Mouse (Mus musculus): ENCODE measurements at regions not wholly inside any gene's neighbourhood (a gene's known extent, or its start where the extent isn't known, plus 50 kb on each side); places are given as distances from the start of the nearest gene placed in this dataset.

DNA sequence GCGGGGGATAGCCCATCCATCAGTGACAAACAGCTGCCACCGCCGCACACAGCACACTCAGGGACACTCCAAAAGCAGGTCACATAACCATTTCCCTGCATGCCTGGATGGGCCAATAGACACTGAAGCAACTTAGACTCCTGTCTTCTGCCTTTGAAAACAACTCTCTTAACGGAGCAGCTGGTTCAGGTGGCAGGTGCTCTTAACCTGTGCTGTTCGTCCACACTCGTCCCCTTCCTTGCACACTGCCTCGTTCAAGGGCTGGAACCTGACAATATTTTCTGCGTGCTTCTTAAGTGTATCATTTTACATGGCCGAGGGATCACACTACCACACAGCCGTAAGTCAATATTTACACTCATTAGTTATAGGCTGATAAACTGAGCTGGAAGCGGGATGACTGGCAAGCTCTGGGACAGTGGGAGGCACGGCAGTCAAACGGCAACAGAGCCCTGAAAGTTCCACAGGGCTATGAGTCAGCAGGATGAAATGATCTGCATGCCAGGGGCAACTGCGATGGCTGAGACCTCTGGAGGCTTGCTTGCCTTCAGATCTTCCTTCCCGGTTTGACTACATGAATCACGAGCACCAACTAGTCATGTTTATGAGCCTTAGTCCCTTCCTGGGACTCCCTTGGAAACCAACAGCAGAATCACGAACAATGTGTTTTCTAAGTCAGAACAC is 92.0 kb upstream of the Sgk1 start:
- H3K36me3 ChIP-seq (replicated peaks) = no peaks in the 10 kb centered on the region
- H3K4me3 ChIP-seq (ENCODE audit: low read depth, low read length) = no peak overlapping the region
- peaks cover 40% of the 10 kb centered on the region for H3K4me1 ChIP-seq (ENCODE audit: insufficient read depth, low read depth, low read length)
- ATAC-seq (ENCODE audit: extremely low read depth, insufficient number of reproducible peaks, low FRiP score, poor library complexity, severe bottlenecking) (no peak), DNase-seq (ENCODE audit: low spot score) (no peak)
- H3K9me3 ChIP-seq (replicated peaks) = no peaks in the 10 kb centered on the region
- TF ChIP-seq GATA2 (IDR thresholded peaks at IDR 0.05; ENCODE audit: borderline replicate concordance, low read depth, low read length) (no peak), TAL1 (conservative IDR thresholded peaks at IDR 0.05; ENCODE audit: low read depth, low read length) (no peak), CTCF (IDR thresholded peaks at IDR 0.05; ENCODE audit: low read depth, low read length) (no peak), POLR2AphosphoS5 (IDR thresholded peaks at IDR 0.05; ENCODE audit: insufficient replicate concordance, low read depth, low read length) (no peak), GATA1 (IDR thresholded peaks at IDR 0.05; ENCODE audit: borderline replicate concordance, low read length) (no peak)
- no peaks in the 10 kb centered on the region for H3K27me3 ChIP-seq (ENCODE audit: insufficient read depth, low read length)

DNA sequence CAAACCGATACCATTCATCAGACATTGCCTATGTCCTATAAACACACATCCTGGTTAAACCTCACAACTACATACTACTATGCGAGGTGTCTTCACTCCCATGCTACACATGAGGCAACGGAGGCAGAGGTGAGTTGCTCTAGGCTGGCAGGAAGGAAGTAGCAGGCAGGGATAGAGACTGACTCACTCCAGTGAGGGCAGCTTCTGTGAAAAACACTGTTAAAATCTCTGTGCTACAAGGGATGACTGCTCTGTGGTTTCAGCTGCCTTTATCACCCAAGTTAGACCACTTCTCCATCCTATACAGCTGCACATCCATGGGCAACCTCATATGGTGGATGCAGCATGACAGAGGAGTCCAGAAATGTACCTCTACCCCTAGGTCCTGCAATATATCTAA is 91.0 kb upstream of the Sgk1 start:
- DNase-seq (ENCODE audit: low spot score) = no peak

DNA sequence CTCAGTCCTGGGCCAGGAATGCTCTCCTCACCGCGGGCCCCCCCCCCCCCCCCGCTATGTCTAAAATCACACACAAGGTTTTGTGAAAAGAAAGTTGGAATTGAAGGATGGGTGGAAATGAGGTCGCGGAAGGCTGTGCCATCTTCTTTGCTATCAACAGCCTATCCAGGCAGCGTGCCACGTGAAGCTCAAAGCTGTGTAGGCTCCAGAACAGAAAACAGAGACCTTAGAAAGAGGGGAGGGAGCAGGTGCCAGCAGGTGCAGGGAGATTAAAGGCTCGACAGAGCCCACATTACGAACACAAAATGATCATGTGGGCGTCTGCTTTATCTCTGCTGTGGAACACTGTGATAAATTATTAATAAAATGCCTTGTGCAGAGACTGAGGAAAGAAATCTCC is 89.6 kb upstream of the Sgk1 start:
- Histone ChIP-seq H3K36me3 (replicated peaks) (no peaks in the 10 kb centered on the region), H3K27me3 (ENCODE audit: insufficient read depth, low read length) (no peaks in the 10 kb centered on the region), H3K4me1 (ENCODE audit: insufficient read depth, low read depth, low read length) (peaks cover 46% of the 10 kb centered on the region), H3K9me3 (replicated peaks) (no peaks in the 10 kb centered on the region), H3K4me3 (ENCODE audit: low read depth, low read length) (no peak overlapping the region)
- no peak for TF ChIP-seq CTCF (IDR thresholded peaks at IDR 0.05; ENCODE audit: low read depth, low read length)
- TF ChIP-seq TAL1 (conservative IDR thresholded peaks at IDR 0.05; ENCODE audit: low read depth, low read length) = 0 out of 2 replicates have a peak, but pooled peaks have one; percentile 23
- no peak for TF ChIP-seq POLR2AphosphoS5 (IDR thresholded peaks at IDR 0.05; ENCODE audit: insufficient replicate concordance, low read depth, low read length)
- no peak for TF ChIP-seq GATA1 (IDR thresholded peaks at IDR 0.05; ENCODE audit: borderline replicate concordance, low read length)
- no peak for TF ChIP-seq GATA2 (IDR thresholded peaks at IDR 0.05; ENCODE audit: borderline replicate concordance, low read depth, low read length)
- DNase-seq (ENCODE audit: low spot score) (no peak), ATAC-seq (ENCODE audit: extremely low read depth, insufficient number of reproducible peaks, low FRiP score, poor library complexity, severe bottlenecking) (no peak)

More for the DNA sequence above, 91.0 kb upstream of the Sgk1 start:
- ATAC-seq (ENCODE audit: extremely low read depth, insufficient number of reproducible peaks, low FRiP score, poor library complexity, severe bottlenecking) = peak; percentile 15; the same call in 1 of the 2 replicates
- Histone ChIP-seq H3K9me3 (replicated peaks) (no peaks in the 10 kb centered on the region), H3K4me1 (ENCODE audit: insufficient read depth, low read depth, low read length) (peaks cover 41% of the 10 kb centered on the region), H3K27me3 (ENCODE audit: insufficient read depth, low read length) (no peaks in the 10 kb centered on the region), H3K4me3 (ENCODE audit: low read depth, low read length) (no peak overlapping the region), H3K36me3 (replicated peaks) (no peaks in the 10 kb centered on the region)
- no peak for TF ChIP-seq POLR2AphosphoS5 (IDR thresholded peaks at IDR 0.05; ENCODE audit: insufficient replicate concordance, low read depth, low read length)
- TF ChIP-seq GATA1 (IDR thresholded peaks at IDR 0.05; ENCODE audit: borderline replicate concordance, low read length) = no peak
- TF ChIP-seq TAL1 (conservative IDR thresholded peaks at IDR 0.05; ENCODE audit: low read depth, low read length) = no peak
- TF ChIP-seq CTCF (IDR thresholded peaks at IDR 0.05; ENCODE audit: low read depth, low read length) = no peak
- no peak for TF ChIP-seq GATA2 (IDR thresholded peaks at IDR 0.05; ENCODE audit: borderline replicate concordance, low read depth, low read length)

DNA sequence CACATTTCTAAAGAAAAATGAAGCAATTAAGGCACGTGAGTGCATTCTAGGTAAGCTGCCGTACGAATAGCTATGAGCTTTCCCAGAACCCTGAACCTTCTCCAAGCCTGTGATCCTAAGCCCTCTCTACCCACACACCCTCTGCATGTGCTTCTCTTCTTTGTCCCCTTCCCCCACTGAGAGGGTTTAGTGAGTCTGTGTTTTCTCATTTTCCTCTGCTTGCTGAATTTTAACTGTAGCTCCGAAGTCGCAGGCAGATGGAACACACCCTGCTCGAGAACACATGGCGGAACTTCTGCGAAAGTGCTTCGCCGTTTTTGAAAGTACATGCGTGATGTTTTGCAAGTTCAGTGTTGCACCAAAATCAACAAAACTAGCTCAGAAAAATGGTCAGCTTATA is 88.3 kb upstream of the Sgk1 start:
- Histone ChIP-seq H3K4me3 (ENCODE audit: low read depth, low read length) (no peak overlapping the region), H3K4me1 (ENCODE audit: insufficient read depth, low read depth, low read length) (peaks cover 51% of the 10 kb centered on the region), H3K27me3 (ENCODE audit: insufficient read depth, low read length) (no peaks in the 10 kb centered on the region), H3K36me3 (replicated peaks) (no peaks in the 10 kb centered on the region), H3K9me3 (replicated peaks) (no peaks in the 10 kb centered on the region)
- DNase-seq (ENCODE audit: low spot score) (no peak), ATAC-seq (ENCODE audit: extremely low read depth, insufficient number of reproducible peaks, low FRiP score, poor library complexity, severe bottlenecking) (no peak)
- TF ChIP-seq CTCF (IDR thresholded peaks at IDR 0.05; ENCODE audit: low read depth, low read length) (no peak), GATA2 (IDR thresholded peaks at IDR 0.05; ENCODE audit: borderline replicate concordance, low read depth, low read length) (no peak), POLR2AphosphoS5 (IDR thresholded peaks at IDR 0.05; ENCODE audit: insufficient replicate concordance, low read depth, low read length) (no peak)

DNA sequence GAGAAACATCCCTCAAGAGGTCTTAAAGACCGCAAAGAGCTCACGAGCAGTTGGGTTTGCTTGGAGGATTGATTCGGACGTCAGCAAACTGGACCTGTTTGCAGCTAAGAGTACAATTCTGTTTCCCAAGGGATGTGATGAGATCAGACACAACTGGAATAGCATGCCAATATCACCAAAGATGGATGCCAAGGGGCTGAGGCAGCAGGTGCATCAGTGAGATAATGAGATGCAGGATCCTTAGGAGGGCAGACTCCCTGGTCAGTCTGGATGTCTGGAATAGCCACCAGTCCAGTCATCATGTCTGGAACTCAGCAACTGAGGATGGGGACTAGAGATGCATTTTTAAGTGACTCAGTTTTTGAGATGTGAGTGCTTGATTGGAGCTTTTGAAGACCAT is 85.6 kb upstream of the Sgk1 start:
- TF ChIP-seq GATA1 (IDR thresholded peaks at IDR 0.05; ENCODE audit: borderline replicate concordance, low read length) (no peak), POLR2AphosphoS5 (IDR thresholded peaks at IDR 0.05; ENCODE audit: insufficient replicate concordance, low read depth, low read length) (no peak), TAL1 (conservative IDR thresholded peaks at IDR 0.05; ENCODE audit: low read depth, low read length) (no peak), CTCF (IDR thresholded peaks at IDR 0.05; ENCODE audit: low read depth, low read length) (no peak), GATA2 (IDR thresholded peaks at IDR 0.05; ENCODE audit: borderline replicate concordance, low read depth, low read length) (no peak)
- Histone ChIP-seq H3K4me3 (ENCODE audit: low read depth, low read length) (no peak overlapping the region), H3K27me3 (ENCODE audit: insufficient read depth, low read length) (no peaks in the 10 kb centered on the region), H3K36me3 (replicated peaks) (no peaks in the 10 kb centered on the region), H3K9me3 (replicated peaks) (no peaks in the 10 kb centered on the region), H3K4me1 (ENCODE audit: insufficient read depth, low read depth, low read length) (peaks cover 37% of the 10 kb centered on the region)
- no peak for DNase-seq (ENCODE audit: low spot score)
- no peak for ATAC-seq (ENCODE audit: extremely low read depth, insufficient number of reproducible peaks, low FRiP score, poor library complexity, severe bottlenecking)

DNA sequence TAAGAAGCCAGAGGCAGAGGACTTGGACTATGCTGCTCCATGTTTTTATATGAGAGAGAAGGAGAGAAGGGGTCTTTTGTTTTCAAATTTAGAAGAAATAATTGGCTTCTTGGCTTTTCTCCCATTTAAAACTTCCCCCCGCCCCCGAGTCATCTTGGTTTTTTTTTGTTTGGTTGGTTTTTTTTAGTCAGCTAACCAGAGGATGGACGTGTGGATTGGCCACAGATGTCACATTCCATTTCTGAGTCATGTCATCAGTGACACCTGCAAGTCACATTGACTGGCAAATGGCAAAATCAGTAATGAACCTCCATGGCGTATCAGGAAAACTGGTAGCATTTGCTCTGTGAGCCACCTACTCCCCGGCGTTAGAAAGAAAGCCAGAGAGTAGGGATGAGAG is 83.9 kb upstream of the Sgk1 start:
- Histone ChIP-seq H3K9me3 (replicated peaks) (no peaks in the 10 kb centered on the region), H3K27me3 (ENCODE audit: insufficient read depth, low read length) (no peaks in the 10 kb centered on the region), H3K4me3 (ENCODE audit: low read depth, low read length) (no peak overlapping the region), H3K4me1 (ENCODE audit: insufficient read depth, low read depth, low read length) (peaks cover 32% of the 10 kb centered on the region), H3K36me3 (replicated peaks) (no peaks in the 10 kb centered on the region)
- DNase-seq (ENCODE audit: low spot score) (no peak), ATAC-seq (ENCODE audit: extremely low read depth, insufficient number of reproducible peaks, low FRiP score, poor library complexity, severe bottlenecking) (no peak)
- TF ChIP-seq TAL1 (conservative IDR thresholded peaks at IDR 0.05; ENCODE audit: low read depth, low read length) = no peak
- no peak for TF ChIP-seq CTCF (IDR thresholded peaks at IDR 0.05; ENCODE audit: low read depth, low read length)
- TF ChIP-seq GATA1 (IDR thresholded peaks at IDR 0.05; ENCODE audit: borderline replicate concordance, low read length) = no peak
- TF ChIP-seq GATA2 (IDR thresholded peaks at IDR 0.05; ENCODE audit: borderline replicate concordance, low read depth, low read length) = no peak
- TF ChIP-seq POLR2AphosphoS5 (IDR thresholded peaks at IDR 0.05; ENCODE audit: insufficient replicate concordance, low read depth, low read length) = no peak
